Mouse (Mus musculus): ENCODE results near the gene Gm28635. TPM values are rescaled to one million over a fixed set of nuclear protein-coding genes. Genes with fewer than 3 reads are reported as not detected.

The Gm28635 gene
- not detected in 2 replicates for polyA plus RNA-seq (2016; fragmentation: Nextera tagmentation; extraction: Ambion mirVana)

DNA sequence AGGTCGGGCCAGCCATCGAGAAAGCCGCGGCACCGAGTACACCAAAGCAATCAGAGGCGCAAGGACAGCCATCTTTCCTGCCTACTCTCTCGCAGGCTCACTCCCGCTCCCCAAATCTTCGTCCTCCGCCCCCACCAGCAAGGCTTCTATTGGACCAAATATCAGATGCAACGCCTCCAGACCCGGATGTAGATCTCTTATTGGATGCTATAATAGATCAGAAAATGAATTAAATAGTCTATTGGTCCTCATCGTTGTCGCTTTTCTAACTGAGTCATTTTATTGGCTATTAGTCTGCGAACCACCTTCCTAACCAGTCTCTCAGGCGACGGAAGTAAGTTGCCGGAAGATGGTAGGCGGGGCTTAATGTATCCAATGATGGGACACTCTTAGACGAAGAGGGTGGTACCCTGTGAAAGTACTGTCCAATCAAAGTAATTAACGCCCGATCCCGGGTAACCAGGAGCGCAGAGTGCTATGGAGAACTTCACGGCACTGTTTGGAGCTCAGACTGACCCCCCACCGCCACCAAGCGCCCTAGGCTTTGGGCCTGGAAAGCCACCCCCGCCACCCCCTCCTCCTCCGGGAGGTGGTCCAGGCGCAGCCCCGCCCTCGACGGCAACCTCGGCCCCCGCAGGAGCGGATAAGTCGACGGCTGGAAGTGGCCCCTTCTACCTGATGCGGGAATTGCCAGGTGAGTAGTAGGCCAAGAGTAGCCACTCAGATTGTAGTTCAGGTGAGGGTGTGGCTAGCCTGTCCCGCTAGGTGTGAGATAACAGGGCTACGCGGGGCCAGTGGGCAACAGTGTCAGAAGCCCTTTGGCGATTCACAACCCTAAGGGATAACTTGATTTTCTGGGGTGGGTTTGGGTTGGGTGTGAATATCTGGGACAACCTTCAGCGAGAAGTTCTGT is at the start of gene Gm28635, which contains the start of gene Med19:
Gene Gm28635 (minus strand): TSS at position 74 of the 913 bp plus-strand sequence.
Gene Med19 (plus strand): TSS at position 435 of the 913 bp plus-strand sequence.
- Histone ChIP-seq H3K27me3 (no peaks in the 10 kb centered on the region), H3K4me3 (peak within 1 kb of the TSS; percentile 93), H3K9me3 (replicated peaks) (no peaks in the 10 kb centered on the region), H3K4me2 (replicated peaks) (peak within 1 kb of the TSS; percentile 83), H3K9ac (peak within 1 kb of the TSS; percentile 88), H3K4me1 (peaks cover 17% of the 10 kb centered on the region), H3K36me3 (peaks cover 31% of the 10 kb centered on the region), H3K27ac (peak within 1 kb of the TSS; percentile 81)
- peak; percentile 100 for ATAC-seq (ENCODE audit: low FRiP score)
- WGBS = under 1% methylated on average over 44 of the region's 44 CpGs

DNA sequence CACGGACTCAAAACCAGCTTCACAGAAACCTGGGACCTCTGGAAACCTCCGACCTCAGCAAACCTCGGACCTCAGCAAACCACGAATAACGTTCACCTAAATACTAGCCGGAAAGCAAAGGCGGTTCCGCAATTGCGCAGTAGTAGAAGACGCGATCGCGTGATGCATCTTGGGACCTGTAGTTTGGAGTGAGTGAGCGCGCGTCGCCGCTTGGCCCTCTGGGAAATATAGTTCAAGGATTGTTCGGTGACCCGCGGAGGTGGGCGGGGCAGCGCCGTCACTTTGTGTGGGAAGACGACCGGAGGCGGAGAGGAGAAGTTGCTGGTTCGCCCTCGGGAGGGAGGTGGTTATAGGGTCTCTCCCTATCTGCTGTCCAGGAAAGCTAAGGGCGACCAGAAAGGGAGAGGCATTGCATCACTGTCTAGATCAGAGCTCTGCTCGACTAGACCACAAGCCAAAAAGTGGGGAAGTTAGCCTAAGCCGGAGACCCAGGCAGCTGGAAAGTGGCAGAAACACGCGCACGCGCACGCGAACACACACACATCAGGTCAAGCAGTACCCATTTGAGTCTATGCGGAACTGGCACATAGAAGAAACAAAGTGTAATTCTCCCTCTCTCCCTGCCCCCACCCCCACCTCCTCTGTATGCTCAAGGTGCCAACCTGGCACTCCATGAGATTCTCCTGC is 49.5 kb upstream of the Gm28635 start, which contains the start of gene Clp1:
Gene Clp1 (minus strand): TSS at position 179 of the 687 bp plus-strand sequence.
- Histone ChIP-seq H3K4me1 (peaks cover 26% of the 10 kb centered on the region), H3K9ac (peak within 1 kb of the TSS; percentile 75), H3K27ac (peak within 1 kb of the TSS; percentile 73), H3K4me2 (replicated peaks) (peak within 1 kb of the TSS; percentile 94), H3K27me3 (no peaks in the 10 kb centered on the region), H3K36me3 (peaks cover 22% of the 10 kb centered on the region), H3K4me3 (peak within 1 kb of the TSS; percentile 61), H3K9me3 (replicated peaks) (no peaks in the 10 kb centered on the region)
- under 1% methylated on average over 39 of the region's 39 CpGs for WGBS
- peak; percentile 96 for ATAC-seq (ENCODE audit: low FRiP score)

DNA sequence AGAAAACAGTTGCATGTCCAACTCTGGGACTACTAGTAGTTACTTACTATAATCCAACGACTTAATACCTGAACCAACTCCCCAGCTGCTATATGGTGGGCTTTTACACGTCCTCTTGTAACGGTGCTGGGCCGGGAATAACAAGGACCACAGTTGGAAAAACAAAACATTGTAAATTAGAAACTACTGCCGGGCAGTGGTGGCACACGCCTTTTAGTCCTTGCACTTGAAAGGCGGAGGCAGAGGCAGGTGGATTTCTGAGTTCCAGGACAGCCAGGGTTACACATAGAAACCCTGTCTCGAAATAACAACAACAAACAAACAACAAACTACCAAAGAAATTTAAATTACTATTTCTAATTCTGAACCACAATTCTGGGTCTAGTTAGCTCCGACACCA is 48.9 kb upstream of the Gm28635 start:
- Histone ChIP-seq H3K4me1 (peaks cover 26% of the 10 kb centered on the region), H3K9ac (peak overlapping the region; percentile 75), H3K9me3 (replicated peaks) (no peaks in the 10 kb centered on the region), H3K27me3 (no peaks in the 10 kb centered on the region), H3K36me3 (peaks cover 23% of the 10 kb centered on the region), H3K27ac (0 out of 2 replicates have a peak overlapping the region, but pooled peaks have one; percentile 30), H3K4me2 (replicated peaks) (peak overlapping the region; percentile 94), H3K4me3 (peak overlapping the region; percentile 61)
- WGBS = 5% methylated on average over 9 of the region's 9 CpGs
- peak; percentile 2 for ATAC-seq (ENCODE audit: low FRiP score)

DNA sequence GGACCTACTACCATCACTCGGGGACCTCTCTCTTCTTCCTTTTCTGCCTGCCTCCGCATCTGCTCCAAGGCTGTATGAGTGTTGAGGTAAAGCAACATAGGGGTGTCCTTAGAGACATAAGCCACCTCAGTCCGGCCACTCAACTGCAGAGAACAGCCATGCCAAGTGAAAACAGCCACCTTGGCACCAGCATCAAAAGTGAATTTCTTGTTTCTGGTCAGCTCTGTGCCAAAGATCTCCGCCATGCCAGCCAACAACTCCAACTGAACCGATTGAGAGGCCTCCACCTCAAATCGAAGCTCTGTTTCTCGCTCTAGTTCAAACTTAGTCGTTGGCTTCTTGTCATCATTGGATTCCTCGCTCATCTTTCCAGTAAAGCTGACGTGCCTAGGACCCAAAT is 47.9 kb upstream of the Gm28635 start:
- peak overlapping the region; percentile 94; the same call in 1 of the 2 replicates for H3K4me2 ChIP-seq (replicated peaks)
- ATAC-seq (ENCODE audit: low FRiP score) = no peak
- no peak overlapping the region for H3K27ac ChIP-seq
- no peak overlapping the region for H3K4me3 ChIP-seq
- WGBS = 94% methylated on average over 10 of the region's 10 CpGs
- no peaks in the 10 kb centered on the region for H3K9me3 ChIP-seq (replicated peaks)
- peaks cover 26% of the 10 kb centered on the region for H3K4me1 ChIP-seq
- no peak overlapping the region; the same call in 1 of the 2 replicates for H3K9ac ChIP-seq
- no peaks in the 10 kb centered on the region for H3K27me3 ChIP-seq
- peaks cover 28% of the 10 kb centered on the region for H3K36me3 ChIP-seq

DNA sequence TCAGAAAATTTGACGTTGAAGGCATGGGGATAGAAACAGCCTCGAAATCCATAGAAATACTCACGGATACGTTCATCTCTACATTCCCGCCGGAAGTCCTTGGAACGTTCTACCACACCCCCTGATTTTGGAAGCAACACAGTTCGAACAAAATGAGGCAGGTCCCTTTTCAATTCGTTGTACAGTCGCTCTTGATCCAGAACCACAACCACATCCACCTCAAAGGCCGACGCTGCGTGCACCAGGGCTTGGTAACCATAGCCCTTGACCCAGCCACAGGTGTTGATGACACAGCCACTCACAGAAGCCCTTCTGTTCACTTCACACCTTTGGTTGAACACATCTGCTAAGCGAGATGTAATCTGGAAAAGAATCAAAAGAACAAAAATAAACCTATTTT is 46.0 kb upstream of the Gm28635 start:
- H3K4me3 ChIP-seq = no peak overlapping the region
- no peak overlapping the region for H3K9ac ChIP-seq
- H3K4me1 ChIP-seq = peaks cover 26% of the 10 kb centered on the region
- no peak for ATAC-seq (ENCODE audit: low FRiP score)
- H3K27ac ChIP-seq = no peak overlapping the region
- WGBS = 96% methylated on average over 14 of the region's 14 CpGs
- H3K27me3 ChIP-seq = no peaks in the 10 kb centered on the region
- H3K9me3 ChIP-seq (replicated peaks) = no peaks in the 10 kb centered on the region
- no peak overlapping the region for H3K4me2 ChIP-seq (replicated peaks)
- H3K36me3 ChIP-seq = peaks cover 28% of the 10 kb centered on the region

DNA sequence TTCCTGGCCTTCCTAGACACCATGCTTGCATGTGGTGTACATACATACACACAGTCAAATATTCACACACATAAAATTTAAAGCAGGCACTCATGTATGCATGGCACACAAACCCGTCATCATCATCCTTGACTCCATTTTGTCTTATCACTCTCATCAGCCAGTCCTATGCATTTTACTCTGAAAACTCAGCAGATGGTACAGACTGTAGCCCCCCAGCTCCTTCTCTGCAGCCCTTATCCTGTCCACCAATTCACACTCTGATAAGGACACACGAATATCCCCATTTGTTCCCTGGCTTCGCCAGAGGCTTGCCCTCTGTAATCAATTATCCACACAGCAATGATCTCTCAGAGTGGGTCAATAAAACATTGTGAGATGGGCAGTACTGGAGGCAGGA is 43.3 kb upstream of the Gm28635 start:
- 81% methylated on average over 3 of the region's 3 CpGs for WGBS
- H3K27ac ChIP-seq = no peak overlapping the region
- H3K36me3 ChIP-seq = peaks cover 28% of the 10 kb centered on the region
- H3K27me3 ChIP-seq = no peaks in the 10 kb centered on the region
- H3K4me1 ChIP-seq = peaks cover 20% of the 10 kb centered on the region
- no peak overlapping the region for H3K4me2 ChIP-seq (replicated peaks)
- no peaks in the 10 kb centered on the region for H3K9me3 ChIP-seq (replicated peaks)
- ATAC-seq (ENCODE audit: low FRiP score) = no peak
- H3K9ac ChIP-seq = no peak overlapping the region
- H3K4me3 ChIP-seq = no peak overlapping the region

DNA sequence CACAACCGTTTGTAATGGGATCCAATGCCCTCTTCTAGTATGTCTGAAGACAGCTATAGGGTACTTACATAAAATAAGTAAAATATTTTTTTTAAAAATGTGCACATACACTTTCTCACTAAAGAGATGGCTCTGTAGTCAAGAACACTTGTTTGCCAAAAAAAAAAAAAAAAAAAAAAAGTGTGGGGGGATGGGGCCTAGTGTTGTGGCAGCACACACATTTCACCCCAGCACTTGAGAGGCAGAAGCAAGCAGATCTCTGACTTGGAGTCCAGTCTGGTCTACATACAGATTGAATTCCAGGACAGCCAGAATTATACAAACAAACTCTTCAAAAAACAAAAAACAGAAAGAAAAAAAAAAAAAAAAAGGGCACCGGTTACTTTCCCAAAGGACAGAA is 42.9 kb upstream of the Gm28635 start:
- H3K36me3 ChIP-seq = peaks cover 28% of the 10 kb centered on the region
- no peak overlapping the region for H3K9ac ChIP-seq
- no peaks in the 10 kb centered on the region for H3K9me3 ChIP-seq (replicated peaks)
- ATAC-seq (ENCODE audit: low FRiP score) = no peak
- no peak overlapping the region for H3K4me3 ChIP-seq
- H3K4me2 ChIP-seq (replicated peaks) = no peak overlapping the region
- no peaks in the 10 kb centered on the region for H3K27me3 ChIP-seq
- WGBS = 100% methylated on average over 2 of the region's 2 CpGs
- peaks cover 15% of the 10 kb centered on the region for H3K4me1 ChIP-seq
- no peak overlapping the region for H3K27ac ChIP-seq

DNA sequence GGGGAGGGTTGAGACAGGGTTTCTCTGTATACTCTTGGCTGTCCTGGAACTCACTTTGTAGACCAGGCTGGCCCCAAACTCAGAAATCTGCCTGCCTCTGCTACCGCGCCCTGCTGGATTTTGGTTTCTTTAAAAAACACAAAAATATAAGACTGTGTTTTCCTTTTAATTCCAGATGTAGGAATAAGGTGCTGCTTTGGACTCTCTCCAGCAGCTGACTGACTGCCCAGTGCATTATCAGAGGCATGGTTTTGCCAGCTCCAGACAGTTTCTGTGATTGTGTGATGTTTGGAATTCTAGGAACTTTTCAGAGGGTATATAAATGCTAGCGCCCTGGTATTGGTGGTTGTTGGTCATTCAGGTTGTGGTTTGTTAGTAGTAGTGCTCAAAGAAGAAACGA is 39.5 kb upstream of the Gm28635 start:
- no peaks in the 10 kb centered on the region for H3K27me3 ChIP-seq
- ATAC-seq (ENCODE audit: low FRiP score) = no peak

DNA sequence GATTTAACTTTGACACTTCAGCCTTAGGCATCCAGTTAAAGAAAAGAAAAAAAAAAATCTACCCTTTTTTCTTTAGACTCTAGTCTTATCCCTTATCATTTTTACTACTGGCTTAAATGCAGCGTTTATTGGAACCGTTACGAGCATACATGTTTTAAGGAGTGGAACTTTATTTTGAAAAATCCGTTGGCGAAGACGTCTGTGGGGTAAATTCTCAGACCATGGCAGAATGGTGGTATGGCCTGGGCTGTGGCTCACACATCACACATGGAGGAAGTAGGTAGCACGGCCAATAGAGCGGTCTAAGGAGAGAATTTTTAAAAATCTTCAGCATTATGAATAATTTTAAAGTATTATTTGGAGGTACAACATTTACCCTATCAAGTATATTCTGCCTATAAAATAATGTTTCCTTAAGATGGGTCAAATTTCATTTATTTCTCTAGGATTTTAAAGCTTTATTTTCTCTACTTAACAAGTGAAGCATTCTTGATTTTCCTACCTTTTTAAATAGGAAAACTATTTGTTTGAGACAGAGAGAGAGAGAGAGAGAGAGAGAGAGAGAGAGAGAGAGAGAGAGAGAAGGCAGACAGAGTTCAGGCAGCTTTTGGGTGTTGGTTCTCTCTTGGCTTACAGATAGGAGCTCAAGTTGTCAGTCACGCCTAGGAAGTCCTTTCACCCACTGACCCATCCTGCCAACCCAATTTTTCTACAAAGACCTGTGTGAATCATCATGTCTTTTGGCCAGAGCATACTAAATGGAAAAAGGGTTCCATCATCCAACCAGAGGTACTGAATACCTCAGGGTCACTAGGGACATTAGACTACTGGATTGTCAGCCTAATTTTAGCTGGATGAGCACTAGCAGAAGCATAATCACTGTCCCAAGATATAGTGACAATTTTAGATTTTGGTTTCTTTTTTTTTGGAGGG is 38.8 kb upstream of the Gm28635 start:
- 43% methylated on average over 9 of the region's 9 CpGs for WGBS
- peaks cover 5% of the 10 kb centered on the region; the same call in 1 of the 2 replicates for H3K36me3 ChIP-seq
- H3K4me1 ChIP-seq = peaks cover 12% of the 10 kb centered on the region
- peak overlapping the region; percentile 85 for H3K4me2 ChIP-seq (replicated peaks)
- no peaks in the 10 kb centered on the region for H3K27me3 ChIP-seq
- H3K27ac ChIP-seq = peak overlapping the region; percentile 97
- H3K4me3 ChIP-seq = peak overlapping the region; percentile 94
- no peak for ATAC-seq (ENCODE audit: low FRiP score)
- peak overlapping the region; percentile 63 for H3K9ac ChIP-seq
- no peaks in the 10 kb centered on the region for H3K9me3 ChIP-seq (replicated peaks)

More for the DNA sequence above, 39.5 kb upstream of the Gm28635 start:
- Histone ChIP-seq H3K9me3 (replicated peaks) (no peaks in the 10 kb centered on the region), H3K4me3 (no peak overlapping the region), H3K4me2 (replicated peaks) (no peak overlapping the region), H3K27ac (no peak overlapping the region), H3K36me3 (peaks cover 6% of the 10 kb centered on the region; the same call in 1 of the 2 replicates), H3K4me1 (peaks cover 12% of the 10 kb centered on the region), H3K9ac (no peak overlapping the region)
- 89% methylated on average over 4 of the region's 4 CpGs for WGBS

DNA sequence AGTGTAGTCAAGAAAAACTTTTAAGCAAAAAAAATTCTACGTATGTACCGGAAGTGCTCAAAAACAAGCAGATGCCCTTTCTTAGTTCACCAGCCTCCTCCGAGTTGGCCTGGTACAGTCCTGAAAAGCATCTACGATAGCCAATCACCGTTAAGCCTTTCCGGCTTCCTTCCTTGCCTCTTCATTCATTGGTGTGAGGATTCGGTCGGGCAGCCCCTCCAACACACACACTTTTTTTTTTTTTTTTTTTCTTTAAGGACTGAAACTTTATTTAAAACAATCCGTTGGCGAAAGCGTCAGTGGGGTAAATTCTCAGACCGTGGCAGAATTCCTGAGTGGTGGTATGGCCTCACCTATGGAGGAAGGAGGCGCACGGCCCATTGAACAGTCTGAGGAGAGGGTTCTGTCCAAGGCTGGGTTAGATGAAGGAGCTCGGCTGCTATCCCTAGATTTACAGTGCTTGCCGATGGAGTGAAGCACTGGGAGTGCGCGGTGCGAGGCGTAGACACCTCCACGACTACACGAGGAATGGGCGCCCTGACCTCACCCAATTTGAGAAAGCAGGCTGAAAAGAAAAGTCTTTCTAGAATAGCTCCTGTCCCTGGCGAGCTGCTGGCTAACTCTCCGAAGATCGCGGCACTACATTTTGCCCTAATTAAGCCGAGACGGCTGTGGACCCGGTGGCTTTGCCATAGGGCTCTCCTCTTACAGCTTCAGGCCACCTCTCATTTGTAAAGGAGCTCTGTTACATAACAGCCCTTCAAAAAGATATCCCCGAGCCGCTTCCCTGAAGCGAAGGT is 37.9 kb upstream of the Gm28635 start:
- Histone ChIP-seq H3K4me3 (peak overlapping the region; percentile 94), H3K9me3 (replicated peaks) (no peaks in the 10 kb centered on the region), H3K36me3 (peaks cover 3% of the 10 kb centered on the region), H3K9ac (peak overlapping the region; percentile 97), H3K27ac (peak overlapping the region; percentile 97), H3K27me3 (no peaks in the 10 kb centered on the region), H3K4me1 (peaks cover 12% of the 10 kb centered on the region), H3K4me2 (replicated peaks) (peak overlapping the region; percentile 85)
- WGBS = under 1% methylated on average over 33 of the region's 33 CpGs
- ATAC-seq (ENCODE audit: low FRiP score) = peak; percentile 96

Measured in hindbrain, embryonic 12.5 days (tissue).